Mouse (Mus musculus) G1E (cell line): ENCODE data around the gene Tdrd9.

Source experiments
- CTCF ChIP-seq: IDR thresholded peaks from 2 replicates; pipeline ENCODE4 v1.5.1; 2012; ENCODE audit warnings: low read depth, low read length, inconsistent platforms, mixed read lengths
- GATA1 ChIP-seq: IDR thresholded peaks from 2 replicates; pipeline ENCODE4 v1.6.1; 2012; ENCODE audit warnings: borderline replicate concordance, low read length, inconsistent platforms, mixed read lengths
- POLR2AphosphoS5 ChIP-seq: IDR thresholded peaks from 2 replicates; pipeline ENCODE4 v1.6.1; 2012; ENCODE audit warnings: low read depth, low read length, inconsistent platforms; ENCODE audit not compliant: insufficient replicate concordance
- TAL1 ChIP-seq: conservative IDR thresholded peaks from 2 replicates; pipeline ENCODE4 v1.6.1; 2012; ENCODE audit warnings: low read depth, low read length, inconsistent platforms, mixed read lengths

GRCm38 (mm10) chr12:112107685-112108084 is 136.3 kb downstream of the Tdrd9 start:
- no peak for TF ChIP-seq CTCF
- TF ChIP-seq GATA1 = no peak
- TF ChIP-seq TAL1 = no peak
- no peak for TF ChIP-seq POLR2AphosphoS5
